Mouse (Mus musculus): ENCODE data around the gene Mta1. TPM values are rescaled to one million over a fixed set of nuclear protein-coding genes. Genes with fewer than 3 reads are reported as not detected.

The Mta1 gene
- total and polyA plus RNA-seq, 3 experiments: 48.5 to 489 (median 277) TPM

- Histone ChIP-seq H3K4me1 (ENCODE audit: insufficient read depth, low read depth, low read length) (no peaks in the 10 kb centered on the region), H3K4me3 (ENCODE audit: low read depth, low read length) (no peak overlapping the region), H3K27me3 (ENCODE audit: insufficient read depth, low read length) (peaks cover 15% of the 10 kb centered on the region), H3K36me3 (replicated peaks) (no peaks in the 10 kb centered on the region), H3K9me3 (replicated peaks) (no peaks in the 10 kb centered on the region)
- no peak for TF ChIP-seq CTCF (IDR thresholded peaks at IDR 0.05; ENCODE audit: low read depth, low read length)
- no peak for TF ChIP-seq GATA2 (IDR thresholded peaks at IDR 0.05; ENCODE audit: borderline replicate concordance, low read depth, low read length)
- TF ChIP-seq TAL1 (conservative IDR thresholded peaks at IDR 0.05; ENCODE audit: low read depth, low read length): no peak
- no peak for TF ChIP-seq GATA1 (IDR thresholded peaks at IDR 0.05; ENCODE audit: borderline replicate concordance, low read length)
- TF ChIP-seq POLR2AphosphoS5 (IDR thresholded peaks at IDR 0.05; ENCODE audit: insufficient replicate concordance, low read depth, low read length): no peak
- no peak for DNase-seq (ENCODE audit: low spot score)
- no peak; the same call in 1 of the 2 replicates for ATAC-seq (ENCODE audit: extremely low read depth, insufficient number of reproducible peaks, low FRiP score, poor library complexity, severe bottlenecking)
These were observed 79.1 kb downstream of the Mta1 start for GRCm38 (mm10) chr12:113176960-113177725.

- ATAC-seq (ENCODE audit: extremely low read depth, insufficient number of reproducible peaks, low FRiP score, poor library complexity, severe bottlenecking) (no peak), DNase-seq (ENCODE audit: low spot score) (no peak)
- TF ChIP-seq GATA2 (IDR thresholded peaks at IDR 0.05; ENCODE audit: borderline replicate concordance, low read depth, low read length) (no peak), TAL1 (conservative IDR thresholded peaks at IDR 0.05; ENCODE audit: low read depth, low read length) (no peak), CTCF (IDR thresholded peaks at IDR 0.05; ENCODE audit: low read depth, low read length) (no peak), GATA1 (IDR thresholded peaks at IDR 0.05; ENCODE audit: borderline replicate concordance, low read length) (no peak), POLR2AphosphoS5 (IDR thresholded peaks at IDR 0.05; ENCODE audit: insufficient replicate concordance, low read depth, low read length) (no peak)
- Histone ChIP-seq H3K36me3 (replicated peaks) (no peaks in the 10 kb centered on the region), H3K4me3 (ENCODE audit: low read depth, low read length) (no peak overlapping the region), H3K4me1 (ENCODE audit: insufficient read depth, low read depth, low read length) (no peaks in the 10 kb centered on the region), H3K27me3 (ENCODE audit: insufficient read depth, low read length) (peaks cover 4% of the 10 kb centered on the region; the same call in 1 of the 2 replicates), H3K9me3 (replicated peaks) (peaks cover 6% of the 10 kb centered on the region)
These were observed 82.9 kb downstream of the Mta1 start for GRCm38 (mm10) chr12:113181020-113181419.

GRCm38 (mm10) chr12:113184945-113185344 lies 86.9 kb downstream of the Mta1 start:
- ATAC-seq (ENCODE audit: extremely low read depth, insufficient number of reproducible peaks, low FRiP score, poor library complexity, severe bottlenecking) (no peak), DNase-seq (ENCODE audit: low spot score) (no peak)
- Histone ChIP-seq H3K36me3 (replicated peaks) (no peaks in the 10 kb centered on the region), H3K9me3 (replicated peaks) (peaks cover 38% of the 10 kb centered on the region), H3K4me3 (ENCODE audit: low read depth, low read length) (no peak overlapping the region), H3K4me1 (ENCODE audit: insufficient read depth, low read depth, low read length) (no peaks in the 10 kb centered on the region), H3K27me3 (ENCODE audit: insufficient read depth, low read length) (peaks cover 9% of the 10 kb centered on the region; the same call in 1 of the 2 replicates)
- no peak for TF ChIP-seq CTCF (IDR thresholded peaks at IDR 0.05; ENCODE audit: low read depth, low read length)
- TF ChIP-seq POLR2AphosphoS5 (IDR thresholded peaks at IDR 0.05; ENCODE audit: insufficient replicate concordance, low read depth, low read length): no peak
- no peak for TF ChIP-seq TAL1 (conservative IDR thresholded peaks at IDR 0.05; ENCODE audit: low read depth, low read length)
- no peak for TF ChIP-seq GATA2 (IDR thresholded peaks at IDR 0.05; ENCODE audit: borderline replicate concordance, low read depth, low read length)
- TF ChIP-seq GATA1 (IDR thresholded peaks at IDR 0.05; ENCODE audit: borderline replicate concordance, low read length): no peak

GRCm38 (mm10) chr12:113185442-113186291 lies 87.6 kb downstream of the Mta1 start, which contains the start of gene Tmem121:
Gene Tmem121 (plus strand): TSS chr12:113185930.
- Histone ChIP-seq H3K4me1 (ENCODE audit: insufficient read depth, low read depth, low read length) (no peaks in the 10 kb centered on the region), H3K4me3 (ENCODE audit: low read depth, low read length) (no peak within 1 kb of the TSS), H3K36me3 (replicated peaks) (no peaks in the 10 kb centered on the region), H3K9me3 (replicated peaks) (peaks cover 38% of the 10 kb centered on the region), H3K27me3 (ENCODE audit: insufficient read depth, low read length) (peaks cover 9% of the 10 kb centered on the region; the same call in 1 of the 2 replicates)
- ATAC-seq (ENCODE audit: extremely low read depth, insufficient number of reproducible peaks, low FRiP score, poor library complexity, severe bottlenecking) (no peak), DNase-seq (ENCODE audit: low spot score) (no peak)
- TF ChIP-seq CTCF (IDR thresholded peaks at IDR 0.05; ENCODE audit: low read depth, low read length): no peak
- TF ChIP-seq GATA1 (IDR thresholded peaks at IDR 0.05; ENCODE audit: borderline replicate concordance, low read length): no peak
- no peak for TF ChIP-seq GATA2 (IDR thresholded peaks at IDR 0.05; ENCODE audit: borderline replicate concordance, low read depth, low read length)
- no peak for TF ChIP-seq POLR2AphosphoS5 (IDR thresholded peaks at IDR 0.05; ENCODE audit: insufficient replicate concordance, low read depth, low read length)
- TF ChIP-seq TAL1 (conservative IDR thresholded peaks at IDR 0.05; ENCODE audit: low read depth, low read length): no peak

GRCm38 (mm10) chr12:113186326-113187010 lies 88.4 kb downstream of the Mta1 start:
- Histone ChIP-seq H3K4me1 (ENCODE audit: insufficient read depth, low read depth, low read length) (no peaks in the 10 kb centered on the region), H3K9me3 (replicated peaks) (peaks cover 38% of the 10 kb centered on the region), H3K36me3 (replicated peaks) (no peaks in the 10 kb centered on the region), H3K4me3 (ENCODE audit: low read depth, low read length) (no peak overlapping the region), H3K27me3 (ENCODE audit: insufficient read depth, low read length) (peaks cover 9% of the 10 kb centered on the region; the same call in 1 of the 2 replicates)
- no peak for DNase-seq (ENCODE audit: low spot score)
- ATAC-seq (ENCODE audit: extremely low read depth, insufficient number of reproducible peaks, low FRiP score, poor library complexity, severe bottlenecking): no peak
- no peak for TF ChIP-seq TAL1 (conservative IDR thresholded peaks at IDR 0.05; ENCODE audit: low read depth, low read length)
- TF ChIP-seq POLR2AphosphoS5 (IDR thresholded peaks at IDR 0.05; ENCODE audit: insufficient replicate concordance, low read depth, low read length): no peak
- TF ChIP-seq CTCF (IDR thresholded peaks at IDR 0.05; ENCODE audit: low read depth, low read length): no peak
- TF ChIP-seq GATA1 (IDR thresholded peaks at IDR 0.05; ENCODE audit: borderline replicate concordance, low read length): no peak
- TF ChIP-seq GATA2 (IDR thresholded peaks at IDR 0.05; ENCODE audit: borderline replicate concordance, low read depth, low read length): no peak

Other genes with a start within 250 kb of the Mta1 start
- not detected in 2 replicates for gene Gpr132, start 230.1 kb upstream of the Mta1 start, total RNA-seq (2014; fragmentation: Nextera tagmentation)
- 0.11 TPM in 1 of 2 replicates, not detected in the other for gene Gpr132, start 230.1 kb upstream of the Mta1 start, total RNA-seq (2017)
- gene Gpr132, start 230.1 kb upstream of the Mta1 start, polyA plus RNA-seq (2012): 0.08 and 0.14 TPM in 2 replicates
- gene Jag2, start 168.5 kb upstream of the Mta1 start, total RNA-seq (2014; fragmentation: Nextera tagmentation): 1.8 and 3.5 TPM in 2 replicates
- 0.44 and 1.4 TPM in 2 replicates for gene Jag2, start 168.5 kb upstream of the Mta1 start, total RNA-seq (2017)
- 0.60 and 0.62 TPM in 2 replicates for gene Jag2, start 168.5 kb upstream of the Mta1 start, polyA plus RNA-seq (2012)
- gene Nudt14, start 156.2 kb upstream of the Mta1 start, total RNA-seq (2014; fragmentation: Nextera tagmentation): 6.2 and 9.2 TPM in 2 replicates
- 22.2 and 28.1 TPM in 2 replicates for gene Nudt14, start 156.2 kb upstream of the Mta1 start, total RNA-seq (2017)
- 13.3 and 13.7 TPM in 2 replicates for gene Nudt14, start 156.2 kb upstream of the Mta1 start, polyA plus RNA-seq (2012)
- 9.0 and 15.9 TPM in 2 replicates for gene Btbd6, start 121.8 kb upstream of the Mta1 start, total RNA-seq (2014; fragmentation: Nextera tagmentation)
- gene Btbd6, start 121.8 kb upstream of the Mta1 start, total RNA-seq (2017): 10.2 and 11.1 TPM in 2 replicates
- gene Btbd6, start 121.8 kb upstream of the Mta1 start, polyA plus RNA-seq (2012): 68.3 and 101 TPM in 2 replicates
- gene Brf1, start 97.6 kb upstream of the Mta1 start, total RNA-seq (2014; fragmentation: Nextera tagmentation): 63.4 and 95.9 TPM in 2 replicates
- 76.4 and 77.1 TPM in 2 replicates for gene Brf1, start 97.6 kb upstream of the Mta1 start, total RNA-seq (2017)
- 44.0 and 46.8 TPM in 2 replicates for gene Brf1, start 97.6 kb upstream of the Mta1 start, polyA plus RNA-seq (2012)
- 45.0 and 47.0 TPM in 2 replicates for gene Pacs2, start 83.8 kb upstream of the Mta1 start, total RNA-seq (2014; fragmentation: Nextera tagmentation)
- 17.0 and 18.3 TPM in 2 replicates for gene Pacs2, start 83.8 kb upstream of the Mta1 start, total RNA-seq (2017)
- 19.9 and 21.1 TPM in 2 replicates for gene Pacs2, start 83.8 kb upstream of the Mta1 start, polyA plus RNA-seq (2012)
- not detected in 2 replicates for gene Tex22, start 23.8 kb upstream of the Mta1 start, total RNA-seq (2014; fragmentation: Nextera tagmentation)
- 0.17 and 0.38 TPM in 2 replicates for gene Tex22, start 23.8 kb upstream of the Mta1 start, total RNA-seq (2017)
- not detected in 2 replicates for gene Tex22, start 23.8 kb upstream of the Mta1 start, polyA plus RNA-seq (2012)
- 3.9 TPM in 1 of 2 replicates, not detected in the other for gene Crip2, start 42.0 kb downstream of the Mta1 start, total RNA-seq (2014; fragmentation: Nextera tagmentation)
- 1.3 and 1.8 TPM in 2 replicates for gene Crip2, start 42.0 kb downstream of the Mta1 start, total RNA-seq (2017)
- gene Crip2, start 42.0 kb downstream of the Mta1 start, polyA plus RNA-seq (2012): 9.5 and 9.6 TPM in 2 replicates
- 31.5 and 42.4 TPM in 2 replicates for gene Crip1, start 48.0 kb downstream of the Mta1 start, total RNA-seq (2014; fragmentation: Nextera tagmentation)
- gene Crip1, start 48.0 kb downstream of the Mta1 start, total RNA-seq (2017): 897 and 989 TPM in 2 replicates
- 143 and 174 TPM in 2 replicates for gene Crip1, start 48.0 kb downstream of the Mta1 start, polyA plus RNA-seq (2012)
- gene Tedc1, start 58.1 kb downstream of the Mta1 start, total RNA-seq (2014; fragmentation: Nextera tagmentation): 8.4 and 13.7 TPM in 2 replicates
- gene Tedc1, start 58.1 kb downstream of the Mta1 start, total RNA-seq (2017): 9.3 and 13.0 TPM in 2 replicates
- gene Tedc1, start 58.1 kb downstream of the Mta1 start, polyA plus RNA-seq (2012): 31.4 and 35.1 TPM in 2 replicates
- gene Tmem121, start 87.7 kb downstream of the Mta1 start, total RNA-seq (2014; fragmentation: Nextera tagmentation): not detected in 2 replicates
- not detected in 2 replicates for gene Tmem121, start 87.7 kb downstream of the Mta1 start, total RNA-seq (2017)
- gene Tmem121, start 87.7 kb downstream of the Mta1 start, polyA plus RNA-seq (2012): not detected in 2 replicates